Mouse (Mus musculus) retina, postnatal 7 days (tissue): ENCODE data around the gene Safb.

Experiments
- DNase-seq: peaks from one replicate; pipeline ENCODE4 v3.0.0-alpha.2; 2012; ENCODE audit warnings: low read depth, low spot score

Gene Safb

DNA sequence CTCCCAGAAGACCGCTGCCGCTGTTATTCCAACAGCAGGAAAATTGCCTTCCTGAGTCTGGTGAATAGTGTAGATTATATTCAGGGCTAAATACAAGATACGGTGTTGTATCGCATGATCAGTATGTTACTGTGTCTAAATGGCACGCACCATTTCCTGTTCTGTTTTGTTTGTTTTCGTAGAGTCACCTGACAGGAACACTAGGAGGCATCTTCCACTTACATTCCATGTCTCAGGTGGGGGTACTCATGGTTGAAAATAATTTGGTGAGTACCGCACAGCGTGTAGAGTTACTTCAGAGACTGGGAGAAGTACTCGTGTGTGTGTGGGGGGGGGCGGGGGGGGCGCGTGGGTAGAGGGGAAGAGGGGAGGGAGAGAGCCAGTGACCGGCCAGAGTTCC lies 62.9 kb downstream of the Safb start:
- DNase-seq = no peak

DNA sequence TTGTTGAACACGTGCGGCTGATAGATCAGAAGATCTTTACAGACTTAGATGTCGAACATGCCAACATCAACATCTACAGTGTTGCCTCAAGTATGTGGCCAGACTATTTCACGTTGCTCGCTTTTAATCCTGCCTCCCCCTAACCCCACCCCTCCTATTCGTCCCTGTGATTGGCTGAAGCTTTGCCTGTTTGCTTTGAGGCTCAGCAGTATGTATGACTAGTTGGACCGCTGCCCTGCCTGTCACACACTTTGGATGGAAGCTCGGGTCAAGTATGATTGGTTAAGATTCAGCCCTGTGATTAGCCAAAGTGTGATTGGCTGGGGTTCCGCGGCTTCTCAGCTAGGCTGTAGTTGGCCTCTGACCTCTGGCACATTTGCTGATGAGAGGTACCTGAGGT lies 67.2 kb downstream of the Safb start:
- DNase-seq = no peak

DNA sequence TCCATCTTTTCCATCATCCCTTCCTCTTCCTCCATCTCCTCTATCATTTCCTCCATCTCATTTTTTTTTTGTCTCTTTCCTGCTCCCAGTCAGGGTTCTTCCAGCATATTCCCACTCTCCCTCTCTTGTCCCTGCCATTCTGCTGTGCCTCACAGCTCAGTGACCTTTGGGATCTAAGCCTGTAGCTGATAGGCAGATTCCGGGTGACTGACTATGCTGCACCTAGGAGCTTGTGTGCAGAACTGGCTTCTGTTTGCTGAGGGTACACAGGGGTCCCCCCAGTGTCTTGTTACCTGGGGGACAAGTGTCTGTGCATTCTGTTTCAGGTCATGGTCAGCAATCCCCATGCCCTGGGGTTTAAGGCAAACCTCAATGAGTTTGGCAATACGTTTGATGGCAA lies 70.1 kb downstream of the Safb start:
- DNase-seq = no peak

DNA sequence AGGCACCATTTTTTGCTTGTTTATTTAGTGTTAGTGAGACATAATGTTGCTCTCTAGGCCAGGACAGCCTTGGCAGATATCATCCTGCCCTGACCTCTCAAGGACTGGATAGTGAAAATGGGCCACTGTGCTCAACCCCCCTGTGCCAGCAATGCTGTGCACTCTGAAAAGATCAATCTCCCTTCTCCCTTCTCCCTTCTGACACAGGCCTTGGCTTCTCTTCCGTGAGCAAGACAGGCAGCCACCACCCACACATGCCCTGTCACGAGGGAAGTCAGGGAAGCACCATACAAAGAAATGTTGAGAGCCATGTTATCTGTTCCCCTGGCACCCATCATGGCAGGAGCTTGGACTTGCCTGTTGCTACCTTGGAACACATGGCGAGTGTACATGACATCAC lies 70.7 kb downstream of the Safb start:
- no peak for DNase-seq
